Mouse (Mus musculus): Measurements from ENCODE around the gene Pithd1. TPM values are rescaled to one million over a fixed set of nuclear protein-coding genes. Genes with fewer than 3 reads are reported as not detected.
A peak's percentile ranks its signal among the peaks of the same experiment; 100 is the strongest.

Gene Pithd1
- total and polyA plus RNA-seq, 3 experiments, result 62.8 to 77.7 TPM; not detected in 1

- no peaks in the 10 kb centered on the region for H3K9me3 ChIP-seq (replicated peaks; ENCODE audit: insufficient read depth, low read length)
- H3K36me3 ChIP-seq (ENCODE audit: control insufficient read depth in 1 of 2, insufficient read depth in 2 of 2, low read length in 2 of 2), result peaks cover 0 to 3% of the 10 kb centered on the region in 2 experiments; a peak in 1 of 4 replicates
- no peaks in the 10 kb centered on the region for H3K27me3 ChIP-seq (ENCODE audit: control insufficient read depth in 1 of 2, insufficient read depth in 2 of 2, low read length in 2 of 2)
- no peak for DNase-seq (ENCODE audit: low read depth, low spot score)
- TF ChIP-seq JUND (IDR thresholded peaks at IDR 0.05; ENCODE audit: low read depth, low read length) (no peak), UBTF (IDR thresholded peaks at IDR 0.05; ENCODE audit: borderline replicate concordance, insufficient read depth, low read depth, low read length) (no peak), MAFK (IDR thresholded peaks at IDR 0.05; ENCODE audit: borderline replicate concordance, low read depth, low read length) (no peak), MAX (IDR thresholded peaks at IDR 0.05; ENCODE audit: low read length) (no peak), SMC3 (IDR thresholded peaks at IDR 0.05; ENCODE audit: low read depth, low read length) (no peak), MYB (IDR thresholded peaks at IDR 0.05; ENCODE audit: low read depth, low read length) (no peak), USF1 (IDR thresholded peaks at IDR 0.05; ENCODE audit: low read depth, low read length) (no peak), TAL1 (IDR thresholded peaks at IDR 0.05; ENCODE audit: low read length) (no peak), ZKSCAN1 (IDR thresholded peaks at IDR 0.05; ENCODE audit: low read depth, low read length) (no peak), BHLHE40 (IDR thresholded peaks at IDR 0.05; ENCODE audit: borderline replicate concordance, low read depth, low read length) (no peak), RCOR1 (IDR thresholded peaks at IDR 0.05; ENCODE audit: low read depth, low read length) (no peak), POLR2AphosphoS2 (IDR thresholded peaks at IDR 0.05; ENCODE audit: low read length) (no peak), ZMIZ1 (IDR thresholded peaks at IDR 0.05; ENCODE audit: low read depth, low read length) (no peak), MXI1 (IDR thresholded peaks at IDR 0.05; ENCODE audit: low read depth, low read length) (no peak), E2F4 (IDR thresholded peaks at IDR 0.05; ENCODE audit: borderline replicate concordance, low read depth, low read length) (no peak), POLR2AphosphoS5 (IDR thresholded peaks at IDR 0.05; ENCODE audit: borderline replicate concordance, low read depth, low read length) (no peak), SIN3A (IDR thresholded peaks at IDR 0.05; ENCODE audit: low read length) (no peak), MYC (IDR thresholded peaks at IDR 0.05; ENCODE audit: low read depth, low read length) (no peak)
- 0 out of 4 replicates have a peak, but pooled peaks cover 0 to 2% of the 10 kb centered on the region in 2 experiments for H3K4me1 ChIP-seq (ENCODE audit: control insufficient read depth in 1 of 2, insufficient read depth in 2 of 2, low read length in 2 of 2)
- H3K9ac ChIP-seq (ENCODE audit: control insufficient read depth, low read depth, low read length, poor library complexity, severe bottlenecking), result no peak overlapping the region
- no peaks in the 10 kb centered on the region for H3K79me2 ChIP-seq (ENCODE audit: control insufficient read depth, insufficient read depth, low read length, poor library complexity)
- no peak overlapping the region for H3K4me3 ChIP-seq (ENCODE audit: control insufficient read depth in 1 of 2, insufficient read depth in 1 of 2, low read depth in 2 of 2, low read length in 2 of 2)
- H3K27ac ChIP-seq (ENCODE audit: control insufficient read depth, low read depth, low read length), result no peak overlapping the region
Observed at GRCm38 (mm10) chr4:135993941-135994340, 6.9 kb upstream of the Pithd1 start.

GRCm38 (mm10) chr4:135987714-135988113 lies 650 bp upstream of the Pithd1 start:
- peaks cover 6 to 31% of the 10 kb centered on the region in 2 experiments; a peak in 3 of 4 replicates for H3K4me1 ChIP-seq (ENCODE audit: control insufficient read depth in 1 of 2, insufficient read depth in 2 of 2, low read length in 2 of 2)
- peaks cover 15 to 33% of the 10 kb centered on the region in 2 experiments for H3K36me3 ChIP-seq (ENCODE audit: control insufficient read depth in 1 of 2, insufficient read depth in 2 of 2, low read length in 2 of 2)
- peak overlapping the region; percentile 39 for H3K27ac ChIP-seq (ENCODE audit: control insufficient read depth, low read depth, low read length)
- peak overlapping the region; percentile 71 for H3K9ac ChIP-seq (ENCODE audit: control insufficient read depth, low read depth, low read length, poor library complexity, severe bottlenecking)
- 0 out of 2 replicates have a peak, but pooled peaks have one; percentile 73 for TF ChIP-seq CHD1 (IDR thresholded peaks at IDR 0.05; ENCODE audit: low read depth, low read length)
- peak; percentile 10; the same call in 1 of the 2 replicates for TF ChIP-seq GATA1 (IDR thresholded peaks at IDR 0.05; ENCODE audit: low read depth, low read length)
- no peak for TF ChIP-seq MAX (IDR thresholded peaks at IDR 0.05; ENCODE audit: low read length)
- TF ChIP-seq E2F4 (IDR thresholded peaks at IDR 0.05; ENCODE audit: borderline replicate concordance, low read depth, low read length), result 0 out of 2 replicates have a peak, but pooled peaks have one; percentile 3
- peak; percentile 26 for DNase-seq (ENCODE audit: low read depth, low spot score)
- peak overlapping the region; percentile 67 to 83 for H3K4me3 ChIP-seq (ENCODE audit: control insufficient read depth in 1 of 2, insufficient read depth in 1 of 2, low read depth in 2 of 2, low read length in 2 of 2)
- no peaks in the 10 kb centered on the region for H3K27me3 ChIP-seq (ENCODE audit: control insufficient read depth in 1 of 2, insufficient read depth in 2 of 2, low read length in 2 of 2)
- no peaks in the 10 kb centered on the region for H3K9me3 ChIP-seq (replicated peaks; ENCODE audit: insufficient read depth, low read length)
- peaks cover 23% of the 10 kb centered on the region for H3K79me2 ChIP-seq (ENCODE audit: control insufficient read depth, insufficient read depth, low read length, poor library complexity)
